Mouse (Mus musculus): ENCODE results near the gene Slc35c2. TPM values are rescaled to one million over a fixed set of nuclear protein-coding genes. Genes with fewer than 3 reads are reported as not detected.

Slc35c2 gene
- polyA plus RNA-seq, 1 experiment: 58.7 TPM

DNA sequence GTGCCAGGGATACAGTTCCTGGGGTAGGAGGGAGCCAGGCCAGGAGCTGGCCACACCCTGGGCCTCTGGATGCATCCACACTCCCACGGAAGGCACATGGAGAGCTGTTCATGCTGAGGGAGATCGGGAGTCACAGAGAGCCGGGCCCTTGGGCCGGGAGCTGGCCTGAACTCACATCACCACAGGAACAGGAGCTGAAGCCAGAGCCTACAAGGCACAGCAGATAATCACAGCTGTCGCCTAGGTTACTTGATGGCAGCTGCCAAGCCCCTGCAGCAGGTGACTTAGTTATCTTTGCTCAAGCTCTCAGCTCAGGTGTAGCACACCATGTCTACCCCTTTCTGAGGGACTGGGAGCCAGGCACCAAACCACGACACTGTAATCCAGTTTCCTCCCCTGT lies 29.3 kb downstream of the Slc35c2 start:
- Histone ChIP-seq H3K36me3 (ENCODE audit: control insufficient read depth, insufficient read depth, low read length) (no peaks in the 10 kb centered on the region), H3K4me1 (ENCODE audit: control insufficient read depth, insufficient read depth, low read length) (peaks cover 1% of the 10 kb centered on the region; the same call in 1 of the 2 replicates), H3K27ac (ENCODE audit: control insufficient read depth, insufficient read depth, low read depth, low read length) (no peak overlapping the region), H3K27me3 (ENCODE audit: control insufficient read depth, insufficient read depth, low read length) (no peaks in the 10 kb centered on the region), H3K4me3 (ENCODE audit: control insufficient read depth, low read depth, low read length) (no peak overlapping the region)
- TF ChIP-seq POLR2A (IDR thresholded peaks at IDR 0.05; ENCODE audit: control insufficient read depth, low read depth, low read length) (no peak), CTCF (IDR thresholded peaks at IDR 0.05; ENCODE audit: control insufficient read depth, insufficient read depth, insufficient replicate concordance, low read depth, low read length) (no peak)

DNA sequence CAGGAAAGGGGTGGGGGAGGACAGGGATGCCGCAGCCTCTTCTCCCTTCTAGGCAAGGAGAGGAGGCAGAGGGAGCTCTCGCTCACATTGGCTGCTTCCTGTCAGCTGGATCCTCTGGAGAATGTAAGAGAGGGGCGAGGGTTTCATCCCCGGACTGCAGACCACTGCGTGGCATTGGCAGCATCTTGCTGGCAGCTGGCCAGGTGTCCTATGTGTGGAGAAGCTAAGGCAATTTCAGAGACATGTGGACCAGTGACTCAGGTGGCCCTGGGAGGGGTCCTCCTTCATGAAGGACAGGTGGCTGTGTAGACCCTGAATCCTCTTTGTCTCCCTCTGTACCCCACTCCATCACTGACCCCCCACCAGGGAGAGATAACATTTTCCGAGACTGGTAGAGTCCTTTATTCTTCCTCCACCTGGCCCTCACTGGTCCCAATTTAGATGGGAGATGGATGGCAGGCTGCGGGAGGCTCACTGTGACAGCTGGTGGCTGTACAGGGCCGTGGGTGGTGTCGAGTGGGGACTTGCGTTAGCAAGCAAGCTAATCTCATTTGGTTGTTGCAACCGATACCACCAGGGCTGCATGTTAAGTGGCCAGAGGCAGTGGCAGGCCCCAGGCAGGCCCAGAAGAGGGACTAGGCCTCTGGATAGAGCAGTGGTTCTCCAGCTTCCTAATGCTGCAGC lies 30.4 kb downstream of the Slc35c2 start:
- TF ChIP-seq POLR2A (IDR thresholded peaks at IDR 0.05; ENCODE audit: control insufficient read depth, low read depth, low read length) (no peak), CTCF (IDR thresholded peaks at IDR 0.05; ENCODE audit: control insufficient read depth, insufficient read depth, insufficient replicate concordance, low read depth, low read length) (no peak)
- Histone ChIP-seq H3K4me1 (ENCODE audit: control insufficient read depth, insufficient read depth, low read length) (no peaks in the 10 kb centered on the region), H3K27ac (ENCODE audit: control insufficient read depth, insufficient read depth, low read depth, low read length) (no peak overlapping the region), H3K27me3 (ENCODE audit: control insufficient read depth, insufficient read depth, low read length) (no peaks in the 10 kb centered on the region), H3K36me3 (ENCODE audit: control insufficient read depth, insufficient read depth, low read length) (no peaks in the 10 kb centered on the region), H3K4me3 (ENCODE audit: control insufficient read depth, low read depth, low read length) (no peak overlapping the region)

DNA sequence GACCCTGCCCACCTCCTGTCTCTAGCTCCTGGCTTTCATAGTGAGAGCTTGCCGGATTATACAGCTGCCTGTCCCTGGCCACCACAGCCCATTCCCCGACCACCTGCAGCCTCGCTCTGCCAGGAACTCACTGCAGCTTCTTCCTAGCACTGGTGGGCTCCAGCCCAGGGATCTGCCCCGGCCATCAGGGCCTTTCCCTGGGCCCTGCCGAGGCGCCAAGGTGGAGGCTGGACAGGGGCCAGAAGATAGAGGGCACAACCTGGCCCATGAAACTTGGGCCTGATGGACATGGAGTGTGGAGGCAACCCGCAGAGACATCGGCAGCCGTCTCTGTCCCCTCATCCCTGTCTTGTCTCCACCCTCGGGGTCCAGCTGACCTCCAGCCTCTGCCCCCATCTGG lies 31.5 kb downstream of the Slc35c2 start:
- Histone ChIP-seq H3K4me3 (ENCODE audit: control insufficient read depth, low read depth, low read length) (no peak overlapping the region), H3K4me1 (ENCODE audit: control insufficient read depth, insufficient read depth, low read length) (no peaks in the 10 kb centered on the region), H3K36me3 (ENCODE audit: control insufficient read depth, insufficient read depth, low read length) (no peaks in the 10 kb centered on the region), H3K27ac (ENCODE audit: control insufficient read depth, insufficient read depth, low read depth, low read length) (no peak overlapping the region), H3K27me3 (ENCODE audit: control insufficient read depth, insufficient read depth, low read length) (no peaks in the 10 kb centered on the region)
- no peak for TF ChIP-seq CTCF (IDR thresholded peaks at IDR 0.05; ENCODE audit: control insufficient read depth, insufficient read depth, insufficient replicate concordance, low read depth, low read length)
- no peak for TF ChIP-seq POLR2A (IDR thresholded peaks at IDR 0.05; ENCODE audit: control insufficient read depth, low read depth, low read length)

DNA sequence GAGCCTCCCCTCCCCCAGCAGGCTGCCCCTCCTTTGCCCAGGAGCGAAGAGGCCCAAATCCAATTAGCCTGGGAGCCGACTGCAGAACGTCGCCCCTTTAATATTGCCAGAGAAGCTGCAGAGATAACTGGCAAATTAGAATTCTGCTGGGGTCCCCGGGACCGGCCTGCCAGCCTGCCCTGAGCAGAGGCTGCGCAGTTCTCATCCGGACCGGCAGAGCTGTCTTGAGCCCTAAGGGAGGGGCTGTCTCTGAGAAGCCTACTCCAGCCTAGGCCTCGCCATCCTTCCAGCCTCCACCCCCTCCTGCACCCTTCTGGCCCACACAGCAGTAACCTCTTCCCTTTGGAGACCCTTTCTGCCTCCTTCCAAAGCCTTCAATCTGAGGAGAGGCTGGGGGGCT lies 33.8 kb downstream of the Slc35c2 start:
- Histone ChIP-seq H3K4me3 (ENCODE audit: control insufficient read depth, low read depth, low read length) (no peak overlapping the region), H3K4me1 (ENCODE audit: control insufficient read depth, insufficient read depth, low read length) (no peaks in the 10 kb centered on the region), H3K27ac (ENCODE audit: control insufficient read depth, insufficient read depth, low read depth, low read length) (no peak overlapping the region), H3K36me3 (ENCODE audit: control insufficient read depth, insufficient read depth, low read length) (no peaks in the 10 kb centered on the region), H3K27me3 (ENCODE audit: control insufficient read depth, insufficient read depth, low read length) (no peaks in the 10 kb centered on the region)
- TF ChIP-seq POLR2A (IDR thresholded peaks at IDR 0.05; ENCODE audit: control insufficient read depth, low read depth, low read length) (no peak), CTCF (IDR thresholded peaks at IDR 0.05; ENCODE audit: control insufficient read depth, insufficient read depth, insufficient replicate concordance, low read depth, low read length) (no peak)

DNA sequence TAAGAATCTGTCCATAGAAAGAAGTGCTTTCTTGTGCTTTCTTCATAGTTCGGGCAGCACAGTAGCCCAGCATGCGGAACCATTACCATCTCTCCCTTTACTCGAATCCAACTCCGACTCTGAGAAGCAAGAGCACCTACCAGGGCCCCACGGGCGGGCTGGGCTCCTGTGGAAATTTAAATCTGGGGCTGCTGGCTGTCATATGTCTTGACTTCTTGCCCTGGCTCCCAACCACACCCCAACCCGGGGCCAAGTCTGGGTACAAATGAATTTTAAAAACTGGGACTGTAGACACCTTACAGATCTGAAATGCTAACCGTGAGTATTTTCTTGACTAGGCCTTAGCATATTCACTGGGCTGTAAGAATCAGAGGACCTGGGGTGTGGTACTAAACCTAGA lies 34.4 kb downstream of the Slc35c2 start:
- Histone ChIP-seq H3K36me3 (ENCODE audit: control insufficient read depth, insufficient read depth, low read length) (no peaks in the 10 kb centered on the region), H3K4me3 (ENCODE audit: control insufficient read depth, low read depth, low read length) (no peak overlapping the region), H3K27me3 (ENCODE audit: control insufficient read depth, insufficient read depth, low read length) (no peaks in the 10 kb centered on the region), H3K4me1 (ENCODE audit: control insufficient read depth, insufficient read depth, low read length) (no peaks in the 10 kb centered on the region), H3K27ac (ENCODE audit: control insufficient read depth, insufficient read depth, low read depth, low read length) (no peak overlapping the region)
- TF ChIP-seq CTCF (IDR thresholded peaks at IDR 0.05; ENCODE audit: control insufficient read depth, insufficient read depth, insufficient replicate concordance, low read depth, low read length): no peak
- TF ChIP-seq POLR2A (IDR thresholded peaks at IDR 0.05; ENCODE audit: control insufficient read depth, low read depth, low read length): no peak

DNA sequence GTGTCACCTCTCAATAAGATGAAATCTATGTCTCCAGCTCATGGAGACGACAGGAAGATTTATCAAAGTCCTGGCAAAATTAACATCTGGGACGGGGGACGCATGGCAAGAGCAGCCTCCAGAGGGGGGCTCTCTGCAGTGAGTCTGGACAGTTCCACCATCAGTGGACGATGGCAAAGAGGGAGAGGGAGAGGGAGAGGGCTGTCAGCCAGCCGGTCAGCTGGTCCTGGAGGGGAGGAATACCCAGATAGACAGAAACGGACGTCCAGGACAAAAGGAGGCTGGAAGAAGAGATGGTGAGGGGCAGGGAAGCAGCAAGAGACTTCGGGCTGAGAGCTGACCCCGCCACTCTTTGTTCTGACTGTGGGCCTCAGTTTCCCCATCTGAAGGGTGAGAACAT lies 34.9 kb downstream of the Slc35c2 start:
- H3K27ac ChIP-seq (ENCODE audit: control insufficient read depth, insufficient read depth, low read depth, low read length): no peak overlapping the region
- H3K36me3 ChIP-seq (ENCODE audit: control insufficient read depth, insufficient read depth, low read length): no peaks in the 10 kb centered on the region
- no peak for TF ChIP-seq POLR2A (IDR thresholded peaks at IDR 0.05; ENCODE audit: control insufficient read depth, low read depth, low read length)
- TF ChIP-seq CTCF (IDR thresholded peaks at IDR 0.05; ENCODE audit: control insufficient read depth, insufficient read depth, insufficient replicate concordance, low read depth, low read length): no peak
- no peak overlapping the region for H3K4me3 ChIP-seq (ENCODE audit: control insufficient read depth, low read depth, low read length)
- H3K4me1 ChIP-seq (ENCODE audit: control insufficient read depth, insufficient read depth, low read length): no peaks in the 10 kb centered on the region
- H3K27me3 ChIP-seq (ENCODE audit: control insufficient read depth, insufficient read depth, low read length): no peaks in the 10 kb centered on the region

DNA sequence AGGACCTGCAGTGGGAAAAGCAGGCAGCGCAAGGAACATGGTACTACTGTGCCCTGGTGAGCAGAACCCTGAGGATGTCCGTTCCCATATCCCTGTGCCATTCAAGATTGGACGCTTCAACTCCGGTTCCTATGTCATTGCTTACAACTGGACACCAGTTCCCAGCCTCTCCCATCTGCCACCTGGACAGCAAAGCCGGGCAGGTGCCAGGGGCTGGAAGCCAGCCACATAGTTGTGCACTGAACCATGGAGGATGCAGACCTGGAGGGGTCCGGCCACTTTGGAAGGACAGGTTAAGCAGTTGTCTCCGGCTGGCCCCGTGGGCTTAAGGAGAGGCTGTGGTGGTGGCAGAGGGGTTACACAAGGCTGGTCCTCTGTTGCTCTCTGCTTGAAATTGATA lies 35.3 kb downstream of the Slc35c2 start:
- Histone ChIP-seq H3K4me1 (ENCODE audit: control insufficient read depth, insufficient read depth, low read length) (no peaks in the 10 kb centered on the region), H3K27me3 (ENCODE audit: control insufficient read depth, insufficient read depth, low read length) (no peaks in the 10 kb centered on the region)
- TF ChIP-seq CTCF (IDR thresholded peaks at IDR 0.05; ENCODE audit: control insufficient read depth, insufficient read depth, insufficient replicate concordance, low read depth, low read length) (no peak), POLR2A (IDR thresholded peaks at IDR 0.05; ENCODE audit: control insufficient read depth, low read depth, low read length) (no peak)

More for the DNA sequence above, 35.3 kb downstream of the Slc35c2 start:
- H3K4me3 ChIP-seq (ENCODE audit: control insufficient read depth, low read depth, low read length): no peak overlapping the region
- H3K27ac ChIP-seq (ENCODE audit: control insufficient read depth, insufficient read depth, low read depth, low read length): no peak overlapping the region
- no peaks in the 10 kb centered on the region for H3K36me3 ChIP-seq (ENCODE audit: control insufficient read depth, insufficient read depth, low read length)
